Mouse (Mus musculus) megakaryocyte, embryonic 14.5 days (primary cell): Measurements from ENCODE around the gene Mrvi1. TPM values are rescaled to one million over a fixed set of nuclear protein-coding genes. Genes with fewer than 3 reads are reported as not detected.
A peak's percentile ranks its signal among the peaks of the same experiment; 100 is the strongest.

Experiments
- H3K27me3 ChIP-seq: replicated peaks from 2 replicates; pipeline ENCODE3; 2012; ENCODE audit warnings: inconsistent platforms
- H3K36me3 ChIP-seq: replicated peaks from 2 replicates; pipeline ENCODE3; 2012; ENCODE audit warnings: low read length, inconsistent platforms, mixed read lengths
- H3K4me1 ChIP-seq: 2 replicates; pipeline ENCODE4 v1.6.1; 2012; ENCODE audit warnings: inconsistent platforms
- H3K4me3 ChIP-seq: replicated peaks from 2 replicates; pipeline ENCODE3; 2012; ENCODE audit warnings: moderate library complexity, mild to moderate bottlenecking, inconsistent platforms
- H3K9me3 ChIP-seq: 2 replicates; pipeline ENCODE4 v1.6.1; 2012; ENCODE audit warnings: inconsistent platforms
- FLI1 ChIP-seq: IDR thresholded peaks from 2 replicates; pipeline ENCODE4 v1.6.1; 2012; ENCODE audit warnings: low read length, inconsistent platforms, mixed read lengths
- GATA1 ChIP-seq: IDR thresholded peaks from 3 replicates; pipeline ENCODE4 v1.6.1; 2012; ENCODE audit warnings: mixed read lengths, low read length, inconsistent platforms, borderline replicate concordance
- polyA plus RNA-seq: library from polyadenylated mRNA; stranded (reverse); fragments of >175 nt; gene quantifications from 2 replicates; pipeline ENCODE4 v1.2.3, GENCODE M21; 2012; ENCODE audit warnings: low replicate concordance; ENCODE audit not compliant: insufficient read depth

The Mrvi1 gene
- 142 and 149 TPM in 2 replicates for polyA plus RNA-seq

DNA sequence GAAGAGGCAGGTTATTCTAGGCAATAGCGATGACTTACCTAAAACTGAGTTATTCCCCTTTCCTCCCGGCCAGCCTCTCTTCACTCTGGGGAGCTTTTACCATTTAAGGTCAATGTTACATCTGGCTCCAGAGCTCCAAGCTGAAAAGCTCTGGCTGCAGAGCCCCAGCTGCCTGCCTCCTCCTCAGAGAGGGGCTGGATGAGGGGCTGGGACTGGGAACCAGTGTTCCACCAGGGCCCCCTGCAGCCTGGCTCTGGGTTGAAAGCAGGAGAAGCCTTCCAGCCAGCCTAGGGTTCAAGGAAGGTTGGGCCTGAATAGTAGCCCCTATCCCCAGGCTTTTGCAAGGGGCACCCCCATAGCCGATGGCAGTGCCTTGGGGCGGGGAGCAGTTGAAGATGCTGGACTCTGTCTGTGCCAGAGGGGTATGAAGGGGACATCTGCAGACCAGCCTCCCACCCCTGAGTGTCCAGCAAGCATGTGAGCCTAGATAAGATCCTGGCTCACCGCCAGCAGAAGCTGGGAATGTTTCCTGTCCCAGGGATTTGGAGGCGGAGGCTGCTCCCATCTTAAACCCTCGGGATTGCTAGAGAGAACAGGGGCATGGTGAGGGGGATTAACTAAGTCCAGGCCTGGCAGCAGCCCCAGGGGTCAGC, at the start of gene Mrvi1:
Mrvi1 (minus strand) TSS at position 409 of the 653 bp plus-strand sequence.
- H3K4me3 ChIP-seq: peak within 1 kb of the TSS; percentile 91
- H3K27me3 ChIP-seq: no peaks in the 10 kb centered on the region
- no peaks in the 10 kb centered on the region for H3K9me3 ChIP-seq
- TF ChIP-seq FLI1 (no peak), GATA1 (no peak)
- H3K36me3 ChIP-seq: peaks cover 31% of the 10 kb centered on the region
- peaks cover 95% of the 10 kb centered on the region for H3K4me1 ChIP-seq

DNA sequence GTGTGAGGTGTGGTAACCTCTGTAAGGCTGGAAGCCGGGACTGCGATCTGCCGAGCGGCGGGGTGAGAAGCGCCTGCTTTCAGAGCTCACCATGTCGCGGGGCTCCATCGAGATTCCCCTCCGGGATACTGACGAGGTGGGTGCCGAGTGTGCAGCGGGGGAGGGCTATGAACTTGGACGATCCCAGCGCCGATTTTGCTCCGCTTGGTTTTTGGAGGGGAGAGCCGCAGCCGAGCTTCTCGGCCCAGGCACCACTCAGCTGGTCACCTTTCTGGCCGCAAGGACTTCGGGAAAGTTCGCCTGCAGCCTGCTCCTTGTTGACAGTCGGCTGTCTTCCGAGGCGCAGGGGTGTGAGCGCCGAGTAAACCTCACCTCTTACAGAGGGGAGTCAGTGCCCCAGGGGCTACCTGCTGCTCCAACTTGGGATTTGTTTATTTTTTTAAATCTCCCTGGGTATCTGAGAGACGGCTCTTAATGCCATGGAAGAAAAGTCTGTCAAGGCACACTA, 46.8 kb upstream of the Mrvi1 start:
- Histone ChIP-seq H3K36me3 (peaks cover 42% of the 10 kb centered on the region), H3K4me1 (peaks cover 51% of the 10 kb centered on the region), H3K4me3 (peak overlapping the region; percentile 90), H3K9me3 (no peaks in the 10 kb centered on the region), H3K27me3 (no peaks in the 10 kb centered on the region)
- TF ChIP-seq GATA1 (no peak), FLI1 (no peak)

DNA sequence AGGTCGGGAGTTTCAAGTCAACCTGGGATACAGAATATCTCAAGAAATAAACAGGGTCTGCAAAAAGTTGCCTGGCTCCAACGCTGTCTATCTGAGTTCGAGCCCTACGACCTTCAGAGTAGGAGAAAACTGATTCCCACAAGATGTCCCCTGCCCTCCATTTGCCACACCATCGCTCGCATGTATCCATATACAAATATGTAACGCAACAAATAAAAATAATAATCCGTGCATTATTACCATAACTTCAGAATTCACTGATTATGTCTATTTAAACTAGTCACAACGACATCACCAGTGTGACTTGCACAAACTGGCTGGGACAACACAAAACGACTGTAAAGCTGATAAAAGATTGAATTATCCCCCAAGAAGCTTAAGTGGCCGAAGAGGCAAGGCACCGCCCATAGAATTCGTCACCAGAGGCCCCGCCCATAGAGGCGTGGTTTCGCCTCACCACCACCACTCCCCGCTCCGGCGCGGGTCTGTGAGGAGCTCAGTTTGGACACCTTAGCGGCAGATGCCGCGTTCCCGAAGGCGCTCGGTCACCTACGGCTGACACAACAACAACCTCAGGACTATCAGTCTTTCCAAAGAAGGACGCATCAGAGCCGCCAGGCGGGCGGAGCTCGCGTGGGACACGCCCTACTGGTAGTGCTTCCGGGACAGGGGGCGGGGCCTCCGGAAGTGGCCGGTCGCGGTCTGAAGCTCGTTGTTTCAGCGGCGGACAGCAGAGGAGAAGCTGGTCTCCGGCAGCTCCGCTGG, 46.2 kb upstream of the Mrvi1 start, which contains the start of gene Ctr9:
Ctr9 (plus strand) TSS at position 671 of the 765 bp plus-strand sequence.
- TF ChIP-seq FLI1 (peak; percentile 72; the same call in 1 of the 2 replicates), GATA1 (no peak)
- no peaks in the 10 kb centered on the region for H3K27me3 ChIP-seq

DNA sequence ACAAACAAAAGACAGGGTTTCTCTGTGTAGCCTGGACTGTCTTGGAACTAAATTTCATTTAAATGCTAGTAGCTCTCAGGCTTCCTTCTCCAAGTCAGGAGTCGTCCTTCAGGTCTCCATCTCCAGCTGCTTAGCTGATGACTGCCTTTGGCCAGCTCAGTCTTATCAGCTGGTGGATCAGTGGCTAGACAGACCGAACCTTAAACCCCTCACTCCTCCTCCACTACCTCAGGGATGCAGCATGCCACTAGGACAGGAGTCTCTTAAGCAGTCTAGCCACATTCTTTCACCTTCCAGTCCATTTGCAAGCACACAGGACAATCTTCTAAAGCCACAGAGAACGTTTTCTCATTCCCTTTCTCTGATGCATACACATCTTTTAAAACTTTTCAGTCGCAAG, 42.7 kb upstream of the Mrvi1 start:
- Histone ChIP-seq H3K4me1 (peaks cover 54% of the 10 kb centered on the region), H3K36me3 (peaks cover under 1% of the 10 kb centered on the region), H3K9me3 (no peaks in the 10 kb centered on the region), H3K4me3 (peak overlapping the region; percentile 15), H3K27me3 (no peaks in the 10 kb centered on the region)
- TF ChIP-seq GATA1: no peak
- TF ChIP-seq FLI1: no peak

More for the DNA sequence above, 46.2 kb upstream of the Mrvi1 start, which contains the start of gene Ctr9:
- H3K36me3 ChIP-seq: peaks cover 36% of the 10 kb centered on the region
- H3K9me3 ChIP-seq: no peaks in the 10 kb centered on the region
- peak within 1 kb of the TSS; percentile 90 for H3K4me3 ChIP-seq
- H3K4me1 ChIP-seq: peaks cover 58% of the 10 kb centered on the region

DNA sequence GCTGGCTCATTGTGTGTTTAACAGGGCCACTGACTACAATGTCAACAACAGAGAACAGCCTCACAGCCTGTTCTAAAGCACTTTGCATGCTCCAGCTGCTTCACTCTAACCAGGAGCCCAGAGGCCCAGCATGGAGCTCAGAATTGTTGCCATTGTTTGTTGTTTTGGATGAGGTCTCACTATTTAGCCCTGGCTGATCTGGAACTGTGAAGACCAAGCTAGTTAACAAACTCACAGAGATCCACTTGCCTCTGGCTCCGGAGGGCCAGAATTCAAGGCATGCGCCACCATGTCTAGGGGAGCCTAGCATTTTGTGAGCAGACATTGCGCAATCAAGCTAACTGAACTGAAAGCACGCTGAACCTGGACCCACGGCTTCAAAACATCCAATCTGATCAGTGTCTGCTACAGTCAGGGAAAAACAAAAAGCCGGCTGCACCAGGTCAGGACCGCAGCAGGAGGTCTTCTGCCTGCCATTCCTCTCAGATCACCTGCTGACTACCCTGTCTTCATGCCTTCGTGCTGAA, 41.9 kb upstream of the Mrvi1 start:
- TF ChIP-seq FLI1: no peak
- no peak for TF ChIP-seq GATA1
- no peaks in the 10 kb centered on the region for H3K36me3 ChIP-seq
- H3K27me3 ChIP-seq: no peaks in the 10 kb centered on the region
- no peaks in the 10 kb centered on the region for H3K9me3 ChIP-seq
- peak overlapping the region; percentile 66 for H3K4me3 ChIP-seq
- H3K4me1 ChIP-seq: peaks cover 52% of the 10 kb centered on the region

DNA sequence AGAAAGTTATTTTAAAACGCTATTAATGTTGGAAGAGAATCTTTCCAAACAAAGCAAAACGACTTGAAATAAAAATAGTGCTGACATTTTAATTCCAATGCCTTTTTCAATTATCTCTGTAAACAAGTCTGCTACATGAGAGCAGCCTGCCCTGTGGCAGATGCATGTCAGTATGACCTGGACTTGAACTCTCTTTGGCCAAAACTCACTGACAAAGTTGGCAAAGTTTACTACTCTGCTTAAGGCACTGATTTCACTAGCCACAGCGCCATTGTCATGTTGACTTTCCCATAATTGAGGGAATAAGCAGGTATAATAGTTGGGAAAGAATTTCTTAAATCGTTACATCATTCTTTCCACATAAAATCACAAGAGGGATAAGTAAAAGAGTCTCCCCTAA, 38.6 kb upstream of the Mrvi1 start:
- no peak for TF ChIP-seq FLI1
- no peak for TF ChIP-seq GATA1
- Histone ChIP-seq H3K4me1 (peaks cover 69% of the 10 kb centered on the region), H3K4me3 (no peak overlapping the region), H3K36me3 (no peaks in the 10 kb centered on the region), H3K27me3 (no peaks in the 10 kb centered on the region), H3K9me3 (no peaks in the 10 kb centered on the region)

DNA sequence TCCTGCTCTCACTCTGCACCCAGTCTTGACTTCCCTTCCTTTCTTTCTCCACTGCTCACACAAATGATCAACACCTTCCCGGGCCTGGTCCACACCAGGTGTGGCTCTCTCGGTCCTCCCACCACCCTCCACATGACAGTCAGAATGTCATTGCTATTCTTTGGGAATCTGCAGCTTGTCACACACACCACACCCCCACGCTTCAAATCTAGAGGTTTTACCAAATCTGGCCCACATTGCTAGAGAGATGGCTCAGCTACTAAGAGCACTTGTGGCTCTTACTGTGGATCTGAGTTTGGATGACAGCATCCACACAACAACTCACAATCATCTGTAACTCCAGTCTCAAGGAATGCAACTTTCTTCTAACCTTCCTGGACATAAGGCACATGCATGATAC, 34.7 kb upstream of the Mrvi1 start:
- peaks cover 79% of the 10 kb centered on the region for H3K4me1 ChIP-seq
- H3K36me3 ChIP-seq: no peaks in the 10 kb centered on the region
- H3K4me3 ChIP-seq: no peak overlapping the region
- TF ChIP-seq FLI1 (no peak), GATA1 (no peak)
- H3K27me3 ChIP-seq: no peaks in the 10 kb centered on the region
- no peaks in the 10 kb centered on the region for H3K9me3 ChIP-seq

DNA sequence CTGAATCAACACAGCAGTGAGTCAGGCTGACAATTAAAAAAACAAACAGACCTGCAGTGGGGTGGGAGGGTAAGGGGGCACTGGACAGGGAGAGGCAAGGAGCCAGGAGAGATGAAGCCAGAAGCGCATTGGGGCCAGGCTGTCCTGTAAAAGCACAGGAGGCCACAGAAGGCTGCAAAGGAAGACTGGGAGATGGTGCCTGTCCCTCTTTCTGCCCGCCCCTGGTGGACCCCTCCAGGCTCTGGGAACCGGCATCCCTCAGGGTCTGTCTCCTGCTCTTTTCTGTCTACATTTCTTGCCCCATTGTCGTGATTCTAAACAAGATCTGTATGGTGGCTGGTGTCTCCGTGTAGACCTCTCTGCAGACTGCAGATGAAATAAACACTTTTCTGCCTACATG, 33.5 kb upstream of the Mrvi1 start:
- Histone ChIP-seq H3K36me3 (no peaks in the 10 kb centered on the region), H3K27me3 (no peaks in the 10 kb centered on the region)
- TF ChIP-seq GATA1 (no peak), FLI1 (no peak)

DNA sequence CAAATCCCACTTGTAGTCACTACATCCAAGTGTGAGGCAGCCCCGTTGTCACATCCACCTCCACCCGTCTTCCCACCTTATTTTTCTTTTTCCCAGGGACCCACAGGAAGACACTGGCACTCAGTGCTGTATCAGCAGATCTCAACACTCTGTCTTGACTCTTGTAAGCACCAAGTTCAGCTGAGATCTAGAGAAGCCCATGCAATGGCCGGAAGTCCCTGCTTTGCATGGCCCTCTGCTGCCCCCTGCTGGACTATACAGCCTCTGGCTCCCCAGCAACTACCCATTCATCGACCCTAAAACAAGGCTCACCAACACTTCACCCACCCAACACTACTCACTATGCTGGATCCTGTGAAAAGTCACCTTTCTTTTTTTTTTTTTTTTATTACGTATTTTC, 32.6 kb upstream of the Mrvi1 start:
- Histone ChIP-seq H3K4me1 (peaks cover 94% of the 10 kb centered on the region), H3K36me3 (peaks cover 2% of the 10 kb centered on the region), H3K27me3 (no peaks in the 10 kb centered on the region), H3K4me3 (peak overlapping the region; percentile 67), H3K9me3 (no peaks in the 10 kb centered on the region)
- TF ChIP-seq GATA1 (no peak), FLI1 (0 out of 2 replicates have a peak, but pooled peaks have one; percentile 17)

More for the DNA sequence above, 33.5 kb upstream of the Mrvi1 start:
- Histone ChIP-seq H3K9me3 (no peaks in the 10 kb centered on the region), H3K4me3 (no peak overlapping the region), H3K4me1 (peaks cover 90% of the 10 kb centered on the region)
